Mouse (Mus musculus): ENCODE measurements around the gene Dcdc2a.

DNA sequence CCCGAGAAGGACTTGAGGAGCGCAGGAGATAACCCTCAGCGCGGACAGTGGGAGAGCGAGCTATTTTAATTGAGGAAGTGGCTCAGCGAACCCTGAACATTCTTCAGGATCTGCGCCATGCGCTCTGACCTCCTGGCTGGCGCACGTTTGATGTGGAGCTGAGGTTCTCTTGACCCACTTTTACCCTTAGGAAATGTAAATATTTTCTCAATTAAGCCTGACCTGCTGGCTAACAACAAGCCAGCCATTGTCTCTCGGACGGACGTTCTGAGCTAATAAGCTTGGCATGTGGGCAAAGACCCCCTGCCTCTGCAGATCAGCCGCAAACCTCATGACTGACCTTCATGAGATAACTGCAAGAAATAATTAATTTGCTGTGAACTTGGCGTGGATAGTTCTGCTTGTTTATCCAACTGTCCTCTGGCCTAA lies 27.4 kb downstream of the Dcdc2a start:
- TF ChIP-seq POLR2A (IDR thresholded peaks at IDR 0.05; ENCODE audit: extremely low read depth, insufficient read depth, low read length) (no peak), CTCF (IDR thresholded peaks at IDR 0.05; ENCODE audit: low read depth, low read length) (no peak)

All from liver, adult 2 months (tissue).